Mouse (Mus musculus) kidney, postnatal 4 days (tissue): ENCODE results near the gene Haao.
A peak's percentile ranks its signal among the peaks of the same experiment; 100 is the strongest.

Experiments used
- DNase-seq, 2 experiments: peaks; one replicate each; pipeline ENCODE4 v3.0.0; 2021; ENCODE audit warnings: mixed read lengths in 2 of 2

Haao gene

GRCm38 (mm10) chr17:83830616-83831292 is 17.0 kb downstream of the Haao start:
- DNase-seq: no peak

- no peak for DNase-seq
These were observed 18.4 kb downstream of the Haao start for GRCm38 (mm10) chr17:83829356-83829755.

- DNase-seq: no peak
These were observed 23.9 kb downstream of the Haao start for GRCm38 (mm10) chr17:83823835-83824234.

GRCm38 (mm10) chr17:83821876-83822275 is 25.9 kb downstream of the Haao start:
- no peak for DNase-seq

DNA sequence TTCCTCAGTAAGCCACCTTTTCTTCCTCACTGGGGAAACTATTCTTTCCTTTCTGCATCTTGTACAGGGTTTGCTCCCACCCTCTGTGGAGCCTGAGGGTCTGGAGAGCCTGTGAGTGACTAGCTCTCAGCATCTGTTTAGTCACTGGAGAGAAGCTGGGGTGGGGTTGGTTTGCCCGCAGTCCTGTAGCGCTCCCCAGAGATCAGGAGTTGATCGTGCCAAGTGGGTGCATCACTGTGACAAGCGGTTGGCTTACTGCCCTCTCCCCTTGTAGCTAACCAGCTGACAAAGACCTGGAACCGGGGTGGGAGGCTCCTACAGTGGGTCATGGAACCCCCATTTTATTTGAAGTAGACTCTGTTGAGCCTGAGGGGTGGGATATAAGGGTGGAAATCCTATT is 27.1 kb downstream of the Haao start:
- no peak for DNase-seq

GRCm38 (mm10) chr17:83819503-83819902 is 28.3 kb downstream of the Haao start:
- DNase-seq: peak; percentile 64 to 69

GRCm38 (mm10) chr17:83816996-83817395 is 30.8 kb downstream of the Haao start:
- DNase-seq: no peak

DNA sequence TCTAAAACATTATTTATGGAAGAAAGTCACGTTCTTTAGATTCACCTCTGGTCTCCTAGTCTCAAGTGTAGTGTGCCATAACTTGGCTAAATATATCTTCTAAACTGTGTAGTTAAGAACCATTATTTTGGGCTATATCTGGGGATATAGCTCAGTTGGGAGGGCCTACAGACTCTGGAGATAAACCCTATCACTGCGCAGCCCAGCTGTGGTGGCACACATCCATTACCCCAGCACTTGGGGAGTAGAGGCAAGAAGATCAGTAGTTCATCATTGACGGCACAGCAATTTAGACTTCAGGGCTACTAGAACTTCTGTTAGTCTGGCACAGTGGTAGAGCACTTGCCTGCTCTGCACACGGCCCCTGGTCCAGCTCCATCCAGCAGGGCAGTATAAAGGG is 34.7 kb downstream of the Haao start:
- no peak for DNase-seq

DNA sequence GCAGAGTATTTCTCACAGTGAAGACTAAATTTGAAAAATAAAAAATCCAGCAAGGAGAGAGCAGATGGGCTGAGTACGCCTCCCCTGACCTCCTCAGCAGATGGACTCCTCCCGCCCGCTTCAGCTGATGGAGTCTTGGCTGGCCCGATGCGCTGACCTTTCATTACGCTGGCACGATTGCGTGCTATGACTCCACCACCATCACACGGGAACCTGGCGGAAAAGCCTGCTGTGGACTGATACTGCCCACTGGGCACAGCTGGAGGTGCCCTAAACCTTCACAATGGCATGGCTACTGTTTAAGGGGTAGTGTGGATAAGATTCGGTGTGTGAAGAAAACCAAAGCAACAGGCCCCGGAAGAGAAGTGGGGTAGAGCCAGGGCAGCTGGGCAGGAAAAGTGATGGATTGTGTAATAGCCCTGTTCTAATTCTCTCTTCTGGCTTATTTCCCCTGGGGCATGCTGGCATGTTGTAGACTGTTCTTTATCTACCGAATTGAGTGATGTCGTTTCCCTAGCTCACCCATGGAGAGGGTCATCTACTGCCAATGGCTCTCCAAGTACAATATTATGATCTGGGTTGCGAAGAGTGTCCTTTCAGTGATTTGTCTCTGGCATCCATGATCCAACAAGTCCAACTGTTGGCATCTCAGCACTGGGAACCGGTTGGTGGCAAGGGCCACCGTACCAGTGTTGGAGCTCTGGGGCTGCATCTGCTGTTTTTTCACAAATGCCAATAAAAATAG is 35.4 kb downstream of the Haao start:
- DNase-seq: no peak

DNA sequence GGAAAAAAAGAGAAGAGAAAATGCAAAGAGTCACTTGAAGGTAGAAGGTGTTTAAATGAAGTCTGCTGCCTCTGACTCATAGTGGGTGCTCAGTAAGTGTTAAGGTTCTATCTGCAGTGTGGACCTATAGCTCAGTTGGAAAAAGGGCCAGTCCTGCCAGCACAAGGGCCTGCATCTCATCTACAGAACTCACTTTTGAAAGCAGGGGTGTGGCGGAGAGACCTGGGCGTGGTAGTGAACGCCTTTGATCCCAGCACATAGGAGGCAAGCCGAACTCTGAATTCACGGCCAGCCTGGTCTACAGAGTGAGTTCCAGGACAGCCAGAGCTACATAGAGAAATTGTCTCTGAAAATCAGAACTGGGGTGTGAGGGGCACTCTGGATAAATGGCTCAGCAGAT is 37.5 kb downstream of the Haao start:
- no peak for DNase-seq

GRCm38 (mm10) chr17:83809197-83809829 is 38.5 kb downstream of the Haao start:
- DNase-seq: no peak

GRCm38 (mm10) chr17:83808476-83809098 is 39.2 kb downstream of the Haao start:
- DNase-seq: no peak

GRCm38 (mm10) chr17:83807778-83808398 is 39.9 kb downstream of the Haao start:
- DNase-seq: peak; percentile 65 to 71

- DNase-seq: no peak
These were observed 40.4 kb downstream of the Haao start for GRCm38 (mm10) chr17:83807345-83807744.

DNA sequence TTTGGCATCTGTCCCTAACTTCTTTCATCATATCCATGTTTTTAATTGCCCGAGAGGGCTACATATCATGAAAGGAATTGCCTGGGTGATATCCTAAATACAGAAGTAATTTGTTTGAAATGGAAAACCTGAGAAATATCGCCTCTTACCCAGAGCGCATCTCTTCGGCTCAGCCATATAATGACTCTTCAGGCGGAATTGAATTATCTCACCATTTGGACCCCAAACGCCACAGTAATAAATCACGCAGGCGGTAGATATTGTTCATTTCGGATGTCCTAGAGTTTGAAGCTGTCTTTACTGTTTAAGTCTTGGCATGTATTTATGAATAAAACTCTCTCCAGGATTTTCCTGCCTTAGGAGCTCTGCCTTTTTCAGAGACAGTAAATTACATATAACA is 42.7 kb downstream of the Haao start:
- DNase-seq: no peak

DNA sequence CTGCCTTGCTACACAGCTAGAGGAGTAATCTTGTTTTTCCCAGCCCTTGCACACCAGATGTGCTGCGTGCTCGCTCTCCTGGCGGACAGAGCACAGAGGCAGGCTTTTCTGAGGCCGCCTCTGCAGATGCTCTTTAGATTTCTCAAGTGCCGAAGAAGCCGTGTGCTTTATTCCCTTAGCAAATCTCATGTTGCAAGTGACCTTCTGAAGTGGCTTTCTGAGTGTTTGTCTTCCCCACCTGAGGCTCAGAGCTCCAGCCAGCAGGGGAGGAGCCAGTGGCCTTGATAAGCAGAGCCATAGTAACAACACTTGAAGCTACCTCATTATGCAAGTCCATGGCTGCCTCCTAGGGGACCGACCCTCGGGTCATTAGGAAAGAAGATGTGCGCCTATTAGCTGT is 43.8 kb downstream of the Haao start:
- DNase-seq: no peak

GRCm38 (mm10) chr17:83799506-83800050 is 48.2 kb downstream of the Haao start:
- DNase-seq: no peak

DNA sequence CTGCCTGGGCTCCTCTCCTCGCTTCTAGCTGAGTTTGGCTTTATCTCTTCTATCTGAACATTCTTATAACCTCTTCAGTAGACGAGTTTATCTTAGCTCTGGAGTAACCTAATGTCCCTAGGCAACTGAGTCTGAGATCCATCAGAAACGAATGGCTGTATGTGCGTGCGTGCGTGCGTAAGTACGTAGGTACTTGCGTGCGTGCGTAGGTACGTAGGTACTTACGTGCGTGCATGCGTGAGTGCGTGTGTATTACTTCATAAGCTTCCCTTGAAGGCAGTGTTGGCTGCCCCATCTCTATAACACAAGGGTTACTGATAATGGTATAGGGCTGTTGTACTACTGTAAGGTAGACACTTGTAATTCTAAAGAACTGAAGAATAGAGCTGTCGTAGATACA is 52.6 kb downstream of the Haao start:
- DNase-seq: no peak

DNA sequence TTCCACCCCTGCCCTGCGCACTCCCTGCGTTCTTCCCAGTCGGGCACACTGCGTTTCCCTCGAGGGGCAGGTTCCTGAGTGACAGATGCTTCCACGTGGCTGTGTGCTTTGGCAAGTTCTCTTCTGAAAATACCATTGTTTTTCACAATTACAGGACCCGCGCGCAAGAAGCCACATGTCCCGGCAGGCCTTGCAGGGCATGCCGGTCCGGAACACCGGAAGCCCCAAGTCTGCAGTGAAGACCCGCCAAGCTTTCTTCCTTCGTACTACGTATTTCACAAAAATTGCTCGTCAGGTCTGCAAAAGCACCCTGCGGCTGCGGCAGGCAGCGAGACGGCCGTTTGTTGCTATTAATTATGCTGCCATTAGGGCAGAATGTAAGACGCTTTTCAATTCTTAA is 55.4 kb downstream of the Haao start:
- DNase-seq: no peak

- no peak for DNase-seq
These were observed 57.6 kb downstream of the Haao start for GRCm38 (mm10) chr17:83790158-83790557.

DNA sequence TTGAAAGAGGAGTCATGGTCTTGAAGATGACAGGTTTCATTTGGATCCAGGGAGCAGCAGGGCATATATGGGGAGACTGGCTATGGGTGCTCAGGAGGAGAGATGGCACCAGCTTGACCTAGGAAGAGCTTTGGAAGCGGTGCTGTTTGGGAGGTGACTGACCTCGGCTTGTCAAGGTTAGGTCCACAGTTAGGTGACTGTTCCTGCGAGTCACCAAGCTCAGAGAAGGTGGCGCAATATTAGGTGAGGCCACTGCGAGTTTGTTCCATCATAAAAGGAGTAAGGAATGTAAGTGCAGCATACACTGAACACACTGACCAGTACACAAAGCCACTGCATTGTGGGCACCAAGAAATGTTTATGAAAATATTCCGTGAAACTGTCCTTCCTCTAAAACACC is 61.3 kb downstream of the Haao start:
- DNase-seq: no peak

- DNase-seq: no peak
These were observed 65.0 kb downstream of the Haao start for GRCm38 (mm10) chr17:83782740-83783139.
